Mouse (Mus musculus): Measurements from ENCODE around the gene Arf1. TPM values are rescaled to one million over a fixed set of nuclear protein-coding genes. Genes with fewer than 3 reads are reported as not detected.
A peak's percentile ranks its signal among the peaks of the same experiment; 100 is the strongest.
"Not testable (repeated sequence)": the region's sequence is repeated elsewhere in the genome, so short reads cannot be mapped to it uniquely, and the experiment has no call there.

The Arf1 gene
- total and polyA plus RNA-seq, 2 experiments, result 194 to 336 TPM

DNA sequence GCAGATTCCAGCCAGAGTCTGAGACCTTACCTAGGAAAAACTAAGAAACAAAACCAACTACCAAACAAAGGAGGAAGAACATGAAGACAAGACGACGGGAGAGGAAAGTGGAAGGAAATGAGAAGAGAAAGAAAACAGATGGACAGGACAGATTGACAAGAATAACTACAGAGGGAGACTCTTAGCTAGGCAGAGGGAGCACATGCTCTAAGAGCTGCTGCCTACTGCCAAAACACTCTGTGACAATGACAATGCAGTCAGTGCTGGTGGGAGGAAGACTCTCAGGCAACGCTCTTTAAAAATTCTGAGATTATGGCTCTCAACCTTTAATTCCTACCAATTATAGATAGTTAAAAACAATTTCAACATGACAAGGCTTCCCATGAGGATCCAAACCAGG lies 11.1 kb downstream of the Arf1 start:
- H3K4me3 ChIP-seq (ENCODE audit: insufficient read depth, low read depth, low read length), result no peak overlapping the region
- WGBS, result 73% methylated on average over 3 of the region's 3 CpGs
- H3K4me1 ChIP-seq (ENCODE audit: control insufficient read depth, insufficient read depth, low read length), result peaks cover 50% of the 10 kb centered on the region
- no peak overlapping the region for H3K27ac ChIP-seq (replicated peaks; ENCODE audit: insufficient read depth, low read depth, low read length)
- peaks cover 13% of the 10 kb centered on the region; the same call in 1 of the 2 replicates for H3K36me3 ChIP-seq (ENCODE audit: control insufficient read depth, insufficient read depth, low read length)
- H3K27me3 ChIP-seq (ENCODE audit: control insufficient read depth, insufficient read depth, low read length), result no peaks in the 10 kb centered on the region
- H3K79me2 ChIP-seq (ENCODE audit: control insufficient read depth, insufficient read depth, low read length), result peaks cover 75% of the 10 kb centered on the region
- no peak for TF ChIP-seq POLR2A (IDR thresholded peaks at IDR 0.05; ENCODE audit: extremely low read depth, insufficient read depth, low read length)
- no peak for TF ChIP-seq CTCF (IDR thresholded peaks at IDR 0.05; ENCODE audit: low read depth, low read length)
- DNase-seq (ENCODE audit: extremely low read depth, low read depth, low spot score), result no peak
- no peak overlapping the region for H3K9ac ChIP-seq (ENCODE audit: low read depth, low read length)

DNA sequence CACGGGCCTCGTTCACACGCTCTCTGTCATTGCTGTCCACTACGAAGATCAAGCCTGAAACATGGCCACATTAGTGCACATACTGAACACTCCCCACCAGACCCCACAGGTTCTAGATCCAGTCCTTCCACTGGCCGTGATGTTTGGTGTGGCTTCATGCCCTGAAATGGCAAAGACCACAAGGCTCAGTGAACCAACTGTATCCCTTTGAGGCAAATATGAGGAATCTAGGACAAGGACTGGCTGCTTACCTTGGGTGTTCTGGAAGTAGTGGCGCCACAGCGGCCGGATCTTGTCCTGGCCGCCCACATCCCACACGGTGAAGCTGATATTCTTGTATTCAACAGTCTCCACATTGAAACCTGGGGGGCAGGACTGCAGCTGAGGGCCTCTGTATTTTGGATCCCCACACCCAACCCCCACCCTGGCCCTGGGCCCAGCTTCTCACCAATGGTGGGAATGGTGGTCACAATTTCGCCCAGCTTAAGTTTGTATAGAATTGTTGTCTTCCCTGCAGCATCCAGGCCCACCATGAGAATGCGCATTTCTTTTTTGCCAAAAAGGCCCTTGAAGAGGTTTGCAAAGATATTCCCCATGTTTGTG lies 15.1 kb downstream of the Arf1 start:
- TF ChIP-seq CTCF (IDR thresholded peaks at IDR 0.05; ENCODE audit: low read depth, low read length), result no peak
- no peak for TF ChIP-seq POLR2A (IDR thresholded peaks at IDR 0.05; ENCODE audit: extremely low read depth, insufficient read depth, low read length)
- 78% methylated on average over 12 of the region's 12 CpGs for WGBS
- Histone ChIP-seq H3K4me3 (ENCODE audit: insufficient read depth, low read depth, low read length) (no peak overlapping the region), H3K27ac (replicated peaks; ENCODE audit: insufficient read depth, low read depth, low read length) (no peak overlapping the region), H3K4me1 (ENCODE audit: control insufficient read depth, insufficient read depth, low read length) (peaks cover 32% of the 10 kb centered on the region), H3K79me2 (ENCODE audit: control insufficient read depth, insufficient read depth, low read length) (peaks cover 43% of the 10 kb centered on the region), H3K36me3 (ENCODE audit: control insufficient read depth, insufficient read depth, low read length) (peaks cover 23% of the 10 kb centered on the region), H3K27me3 (ENCODE audit: control insufficient read depth, insufficient read depth, low read length) (no peaks in the 10 kb centered on the region), H3K9ac (ENCODE audit: low read depth, low read length) (no peak overlapping the region)
- DNase-seq (ENCODE audit: extremely low read depth, low read depth, low spot score), result no peak

DNA sequence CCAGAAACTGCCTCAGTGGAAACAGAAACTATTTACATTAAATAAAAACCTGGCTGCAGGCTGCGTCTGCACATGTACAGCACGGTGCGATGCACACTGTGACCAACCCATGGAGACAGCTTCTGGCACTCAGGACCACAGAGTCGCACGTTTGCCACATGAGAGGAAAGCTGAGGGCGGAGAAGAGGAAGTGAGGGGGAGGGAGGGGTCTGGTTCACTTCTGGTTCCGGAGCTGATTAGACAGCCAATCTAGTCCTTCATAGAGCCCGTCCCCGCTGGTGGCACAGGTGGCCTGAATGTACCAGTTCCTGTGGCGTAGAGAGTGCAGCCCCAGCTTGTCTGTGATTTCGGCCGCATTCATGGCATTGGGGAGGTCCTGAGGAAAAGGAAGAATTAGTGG lies 15.8 kb downstream of the Arf1 start:
- Histone ChIP-seq H3K79me2 (ENCODE audit: control insufficient read depth, insufficient read depth, low read length) (peaks cover 36% of the 10 kb centered on the region), H3K36me3 (ENCODE audit: control insufficient read depth, insufficient read depth, low read length) (peaks cover 23% of the 10 kb centered on the region), H3K4me1 (ENCODE audit: control insufficient read depth, insufficient read depth, low read length) (peaks cover 31% of the 10 kb centered on the region)
- H3K4me3 ChIP-seq (ENCODE audit: insufficient read depth, low read depth, low read length); H3K27me3 ChIP-seq (ENCODE audit: control insufficient read depth, insufficient read depth, low read length); H3K27ac ChIP-seq (replicated peaks; ENCODE audit: insufficient read depth, low read depth, low read length); DNase-seq (ENCODE audit: extremely low read depth, low read depth, low spot score); H3K9ac ChIP-seq (ENCODE audit: low read depth, low read length): not testable (repeated sequence)
- 69% methylated on average over 12 of the region's 12 CpGs for WGBS

DNA sequence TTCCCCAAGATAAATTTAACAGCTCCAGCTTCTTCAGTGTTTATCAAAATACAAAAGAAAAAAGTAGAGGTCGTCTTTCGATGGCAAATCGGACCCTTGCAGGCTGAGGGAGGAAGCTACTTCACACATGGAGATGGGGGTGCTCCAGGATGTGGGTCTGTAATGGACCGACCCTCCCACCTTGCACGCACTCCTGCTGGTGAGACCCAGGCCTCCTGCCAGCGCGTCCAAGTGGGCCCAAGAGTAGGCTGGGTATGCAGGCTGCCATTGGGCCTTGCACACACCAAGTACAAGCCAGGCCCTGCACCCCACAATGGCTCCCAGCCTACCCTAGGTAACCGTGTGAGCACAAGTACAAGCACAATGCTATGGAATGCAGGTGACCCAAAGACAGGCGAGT lies 16.5 kb downstream of the Arf1 start:
- not testable (repeated sequence) for H3K27ac ChIP-seq (replicated peaks; ENCODE audit: insufficient read depth, low read depth, low read length); H3K27me3 ChIP-seq (ENCODE audit: control insufficient read depth, insufficient read depth, low read length); DNase-seq (ENCODE audit: extremely low read depth, low read depth, low spot score); H3K9ac ChIP-seq (ENCODE audit: low read depth, low read length); H3K4me3 ChIP-seq (ENCODE audit: insufficient read depth, low read depth, low read length)
- peaks cover 23% of the 10 kb centered on the region for H3K36me3 ChIP-seq (ENCODE audit: control insufficient read depth, insufficient read depth, low read length)
- 90% methylated on average over 9 of the region's 9 CpGs for WGBS
- H3K79me2 ChIP-seq (ENCODE audit: control insufficient read depth, insufficient read depth, low read length), result peaks cover 30% of the 10 kb centered on the region
- peaks cover 27% of the 10 kb centered on the region for H3K4me1 ChIP-seq (ENCODE audit: control insufficient read depth, insufficient read depth, low read length)

DNA sequence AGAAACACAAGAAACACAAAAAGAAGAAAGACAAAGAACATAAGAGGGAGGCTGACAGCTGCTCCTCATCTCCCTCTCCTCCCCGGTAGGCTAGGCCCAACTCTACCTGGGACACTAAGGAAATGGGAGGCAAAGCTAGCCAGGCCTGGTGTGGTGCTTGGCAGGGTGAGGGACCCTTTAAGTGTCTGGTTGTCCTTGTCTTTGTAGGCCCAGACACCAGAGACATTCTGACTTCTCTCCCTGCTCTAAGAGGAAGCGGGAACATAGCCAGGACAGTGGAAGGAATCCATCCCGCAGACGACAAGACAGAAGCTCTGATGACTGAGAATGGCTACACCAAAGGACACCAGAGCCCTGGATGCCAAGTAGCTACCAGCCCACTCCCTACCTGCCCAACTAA lies 18.1 kb downstream of the Arf1 start:
- no peak overlapping the region for H3K27ac ChIP-seq (replicated peaks; ENCODE audit: insufficient read depth, low read depth, low read length)
- H3K4me3 ChIP-seq (ENCODE audit: insufficient read depth, low read depth, low read length), result no peak overlapping the region
- TF ChIP-seq CTCF (IDR thresholded peaks at IDR 0.05; ENCODE audit: low read depth, low read length), result no peak
- TF ChIP-seq POLR2A (IDR thresholded peaks at IDR 0.05; ENCODE audit: extremely low read depth, insufficient read depth, low read length), result no peak
- 69% methylated on average over 4 of the region's 4 CpGs for WGBS
- H3K79me2 ChIP-seq (ENCODE audit: control insufficient read depth, insufficient read depth, low read length), result peaks cover 19% of the 10 kb centered on the region; the same call in 1 of the 2 replicates
- H3K27me3 ChIP-seq (ENCODE audit: control insufficient read depth, insufficient read depth, low read length), result no peaks in the 10 kb centered on the region
- no peak overlapping the region for H3K9ac ChIP-seq (ENCODE audit: low read depth, low read length)
- peaks cover 30% of the 10 kb centered on the region for H3K36me3 ChIP-seq (ENCODE audit: control insufficient read depth, insufficient read depth, low read length)
- no peak for DNase-seq (ENCODE audit: extremely low read depth, low read depth, low spot score)
- peaks cover 18% of the 10 kb centered on the region for H3K4me1 ChIP-seq (ENCODE audit: control insufficient read depth, insufficient read depth, low read length)

DNA sequence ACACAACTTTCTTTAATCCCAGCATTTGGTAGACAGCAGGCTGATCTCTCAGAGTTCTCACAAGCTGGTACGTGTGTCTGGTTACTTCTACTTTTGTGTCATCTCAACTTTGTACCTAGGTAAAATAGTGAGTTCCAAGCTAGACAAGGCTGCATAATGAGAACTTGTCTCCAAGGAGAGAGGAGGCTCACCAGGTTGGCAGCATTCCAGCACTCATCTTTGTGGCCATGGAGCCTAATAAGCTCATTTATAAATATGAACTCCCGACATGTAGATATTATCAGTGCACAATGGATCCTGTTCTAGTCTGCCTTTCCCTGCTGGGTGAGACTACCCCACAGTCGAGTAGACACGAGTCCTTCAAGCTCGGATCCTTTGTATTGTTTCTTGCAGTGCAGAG lies 18.5 kb downstream of the Arf1 start:
- H3K36me3 ChIP-seq (ENCODE audit: control insufficient read depth, insufficient read depth, low read length), result peaks cover 28% of the 10 kb centered on the region
- H3K4me1 ChIP-seq (ENCODE audit: control insufficient read depth, insufficient read depth, low read length), result peaks cover 15% of the 10 kb centered on the region
- no peak overlapping the region for H3K4me3 ChIP-seq (ENCODE audit: insufficient read depth, low read depth, low read length)
- no peak overlapping the region for H3K27ac ChIP-seq (replicated peaks; ENCODE audit: insufficient read depth, low read depth, low read length)
- peaks cover 16% of the 10 kb centered on the region; the same call in 1 of the 2 replicates for H3K79me2 ChIP-seq (ENCODE audit: control insufficient read depth, insufficient read depth, low read length)
- DNase-seq (ENCODE audit: extremely low read depth, low read depth, low spot score), result no peak
- no peaks in the 10 kb centered on the region for H3K27me3 ChIP-seq (ENCODE audit: control insufficient read depth, insufficient read depth, low read length)
- H3K9ac ChIP-seq (ENCODE audit: low read depth, low read length), result peak overlapping the region; percentile 23
- 63% methylated on average over 5 of the region's 5 CpGs for WGBS
- TF ChIP-seq CTCF (IDR thresholded peaks at IDR 0.05; ENCODE audit: low read depth, low read length), result no peak
